Mouse (Mus musculus) heart, adult 8-10 months (tissue): ENCODE data around the gene Abcd2. TPM values are rescaled to one million over a fixed set of nuclear protein-coding genes. Genes with fewer than 3 reads are reported as not detected.

Source experiments
- DNase-seq: peaks from one replicate; pipeline ENCODE4 v3.0.0; 2022; ENCODE audit warnings: low spot score
- total RNA-seq, 4 experiments: library from RNA; stranded (reverse); gene quantifications; 2 replicates each; pipeline ENCODE4 v1.2.4; 2022

Abcd2 gene
- total RNA-seq, 4 experiments from 2014 or later: 4.3 to 4.8 (median 4.5) TPM

GRCm38 (mm10) chr15:91161153-91161552 is 30.4 kb downstream of the Abcd2 start:
- DNase-seq: no peak

DNA sequence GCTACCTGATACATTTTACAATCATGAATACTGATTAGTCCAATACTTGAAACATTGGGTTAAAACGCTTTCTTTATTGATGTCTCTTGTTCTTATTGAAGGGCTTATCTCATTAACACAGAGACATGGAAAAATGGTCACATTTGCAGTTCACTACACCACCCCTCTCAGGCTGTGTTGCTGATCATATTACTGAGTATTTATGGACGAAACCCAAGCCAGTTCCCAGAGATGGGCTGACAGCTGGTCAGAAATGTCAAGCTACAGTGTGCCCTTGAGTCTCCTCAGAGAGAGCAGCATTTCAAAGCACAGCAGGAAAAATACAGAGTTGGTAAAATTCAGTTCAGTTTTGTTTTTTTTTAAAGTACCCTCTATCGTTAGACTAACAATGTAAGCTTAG is 38.3 kb downstream of the Abcd2 start:
- DNase-seq: no peak

DNA sequence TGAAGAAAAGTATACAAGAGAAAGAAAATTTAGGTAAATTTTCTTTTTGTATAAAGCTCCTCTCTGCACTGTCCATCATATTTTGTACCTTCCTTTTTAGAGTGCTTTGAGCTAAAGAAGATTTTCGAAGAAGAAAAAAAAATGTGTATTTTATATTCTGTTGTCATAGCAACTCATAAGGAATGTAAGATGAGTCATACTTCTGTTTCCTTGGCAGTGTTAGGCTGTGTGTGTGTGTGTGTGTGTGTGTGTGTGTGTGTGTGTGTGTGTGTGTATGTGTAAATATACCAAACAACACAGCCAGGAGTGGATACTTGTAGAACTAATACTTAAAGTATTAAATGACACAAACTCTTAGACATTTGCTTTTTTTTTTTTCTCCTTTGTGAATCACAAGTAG is 39.0 kb downstream of the Abcd2 start:
- DNase-seq: no peak

GRCm38 (mm10) chr15:91124584-91124983 is 67.0 kb downstream of the Abcd2 start:
- DNase-seq: no peak

- no peak for DNase-seq
These were observed 78.9 kb downstream of the Abcd2 start for GRCm38 (mm10) chr15:91112555-91113209.

GRCm38 (mm10) chr15:91108102-91108659 is 83.4 kb downstream of the Abcd2 start:
- DNase-seq: no peak

- no peak for DNase-seq
These were observed 86.7 kb downstream of the Abcd2 start for GRCm38 (mm10) chr15:91104934-91105333.

- DNase-seq: no peak
These were observed 87.3 kb downstream of the Abcd2 start for GRCm38 (mm10) chr15:91104276-91104675.

- DNase-seq: no peak
These were observed 87.8 kb downstream of the Abcd2 start for GRCm38 (mm10) chr15:91103814-91104213.

- no peak for DNase-seq
These were observed 88.3 kb downstream of the Abcd2 start for GRCm38 (mm10) chr15:91103305-91103704.

DNA sequence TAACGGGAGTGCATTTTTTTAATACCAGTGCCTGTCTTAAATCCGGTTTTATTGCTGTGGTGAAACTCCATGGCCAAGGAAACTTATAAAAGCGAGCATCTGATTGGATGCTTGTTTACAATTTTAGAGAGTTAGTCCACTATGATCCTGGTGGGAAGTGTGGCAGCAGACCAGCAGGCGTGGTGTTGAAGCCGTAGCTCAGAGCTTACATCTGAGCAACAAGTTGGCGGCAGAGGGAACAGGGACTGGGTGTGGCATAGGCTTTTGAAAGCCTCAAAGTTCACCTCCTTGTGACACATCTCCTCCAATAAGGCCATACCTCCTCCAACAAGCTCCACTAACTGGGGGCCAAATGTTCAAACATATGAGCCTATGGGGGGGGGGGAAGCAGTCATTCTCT is 95.0 kb downstream of the Abcd2 start:
- DNase-seq: no peak

Other genes starting within 250 kb of the Abcd2 start
- 10 to 100 TPM; 20.0 to 21.5 (median 20.7) TPM for gene Kif21a, start 141.9 kb downstream of the Abcd2 start, total RNA-seq
- gene CN725425, start 7.7 kb upstream of the Abcd2 start, total RNA-seq: 1 to 10 TPM in 2 of 4 experiments, under 1 TPM in 2; 0.82 to 1.1 (median 1.0) TPM